Mouse (Mus musculus): ENCODE data around the gene Fam172a.

Fam172a gene

GRCm38 (mm10) chr13:78104851-78105250, 403.0 kb downstream of the Fam172a start:
- no peak for DNase-seq

GRCm38 (mm10) chr13:78110648-78111047, 408.8 kb downstream of the Fam172a start:
- DNase-seq, result no peak

GRCm38 (mm10) chr13:78113978-78114377, 412.1 kb downstream of the Fam172a start:
- DNase-seq, result no peak

- DNase-seq, result no peak
Observed at GRCm38 (mm10) chr13:78118715-78119114, 416.9 kb downstream of the Fam172a start.

- DNase-seq, result no peak
Observed at GRCm38 (mm10) chr13:78121991-78122390, 420.2 kb downstream of the Fam172a start.

- DNase-seq, result no peak
Observed at GRCm38 (mm10) chr13:78123911-78124426, 422.1 kb downstream of the Fam172a start.

GRCm38 (mm10) chr13:78157465-78157864, 455.6 kb downstream of the Fam172a start:
- DNase-seq, result no peak

- no peak for DNase-seq
Observed at GRCm38 (mm10) chr13:78162149-78162548, 460.3 kb downstream of the Fam172a start.

- peak; percentile 57 to 71 for DNase-seq
Observed at GRCm38 (mm10) chr13:78163087-78163958, 461.5 kb downstream of the Fam172a start.

- DNase-seq, result no peak
Observed at GRCm38 (mm10) chr13:78164941-78165340, 463.1 kb downstream of the Fam172a start.

- DNase-seq, result no peak
Observed at GRCm38 (mm10) chr13:78168166-78168565, 466.3 kb downstream of the Fam172a start.

- DNase-seq, result no peak
Observed at GRCm38 (mm10) chr13:78171320-78171719, 469.5 kb downstream of the Fam172a start.

GRCm38 (mm10) chr13:78171984-78172636, 470.3 kb downstream of the Fam172a start:
- DNase-seq, result no peak

- no peak for DNase-seq
Observed at GRCm38 (mm10) chr13:78172861-78173260, 471.0 kb downstream of the Fam172a start.

- DNase-seq, result no peak
Observed at GRCm38 (mm10) chr13:78174191-78174590, 472.4 kb downstream of the Fam172a start.

GRCm38 (mm10) chr13:78174891-78175290, 473.1 kb downstream of the Fam172a start:
- DNase-seq, result no peak

GRCm38 (mm10) chr13:78175821-78176380, 474.1 kb downstream of the Fam172a start:
- DNase-seq, result no peak

- DNase-seq, result no peak
Observed at GRCm38 (mm10) chr13:78177381-78177950, 475.6 kb downstream of the Fam172a start.

GRCm38 (mm10) chr13:78178021-78178420, 476.2 kb downstream of the Fam172a start:
- no peak for DNase-seq

- no peak for DNase-seq
Observed at GRCm38 (mm10) chr13:78178771-78179170, 476.9 kb downstream of the Fam172a start.

GRCm38 (mm10) chr13:78179312-78180097, 477.7 kb downstream of the Fam172a start:
- no peak for DNase-seq

GRCm38 (mm10) chr13:78180261-78180660, 478.4 kb downstream of the Fam172a start:
- DNase-seq, result no peak

Measured in lung, postnatal 4 days (tissue).